Mouse (Mus musculus) kidney, adult 2 months (tissue): Measurements from ENCODE around the gene Zfp771. TPM values are rescaled to one million over a fixed set of nuclear protein-coding genes. Genes with fewer than 3 reads are reported as not detected.
A peak's percentile ranks its signal among the peaks of the same experiment; 100 is the strongest.

Experiments
- DNase-seq: peaks from one replicate; pipeline ENCODE4 v3.0.0; 2021
- H3K27ac ChIP-seq: fragments of 200-500 bp; 2 replicates; pipeline ENCODE4 v1.5.1; 2012; ENCODE audit warnings: low read depth, low read length, control low read depth, inconsistent platforms; ENCODE audit not compliant: insufficient read depth
- H3K27me3 ChIP-seq: fragments of 200-500 bp; replicated peaks from 2 replicates; pipeline ENCODE4 v1.6.1; 2012; ENCODE audit warnings: mild to moderate bottlenecking, moderate library complexity, low read length, inconsistent platforms; ENCODE audit not compliant: control insufficient read depth, insufficient read depth
- H3K36me3 ChIP-seq: fragments of 200-500 bp; 2 replicates; pipeline ENCODE4 v1.6.1; 2012; ENCODE audit warnings: mild to moderate bottlenecking, moderate library complexity, low read length, inconsistent platforms; ENCODE audit not compliant: control insufficient read depth, insufficient read depth
- H3K4me1 ChIP-seq: fragments of 200-500 bp; 2 replicates; pipeline ENCODE4 v1.6.1; 2011; ENCODE audit warnings: low read length; ENCODE audit not compliant: control insufficient read depth, insufficient read depth
- H3K4me3 ChIP-seq: fragments of 200-500 bp; 2 replicates; pipeline ENCODE4 v1.5.1; 2011; ENCODE audit warnings: mild to moderate bottlenecking, low read depth, low read length, control low read depth; ENCODE audit not compliant: insufficient read depth
- CTCF ChIP-seq: fragments of 200-500 bp; conservative IDR thresholded peaks from 2 replicates; pipeline ENCODE4 v1.5.1; 2011; ENCODE audit warnings: low read depth, mild to moderate bottlenecking, control low read depth, low read length, moderate library complexity, mixed read lengths; ENCODE audit not compliant: insufficient read depth, insufficient read length
- POLR2A ChIP-seq: fragments of 200-500 bp; IDR thresholded peaks from one replicate; pipeline ENCODE4 v1.6.1; 2011; ENCODE audit warnings: low read depth, low read length, control low read depth
- WGBS: fragments of 180-500 bp; shearing (Covaris S2); methylation state at CpG from one replicate; pipeline ENCODE4 v1.1.7; 2018; 5-methylcytosine and 5-hydroxymethylcytosine counted together
- polyA plus RNA-seq: library from polyadenylated mRNA; depleted of rRNA; stranded (reverse); fragments of >200 nt; gene quantifications from 2 replicates; pipeline ENCODE4 v1.2.3, GENCODE M21; 2012

The Zfp771 gene
- polyA plus RNA-seq, 1 experiment, result 48.4 TPM

DNA sequence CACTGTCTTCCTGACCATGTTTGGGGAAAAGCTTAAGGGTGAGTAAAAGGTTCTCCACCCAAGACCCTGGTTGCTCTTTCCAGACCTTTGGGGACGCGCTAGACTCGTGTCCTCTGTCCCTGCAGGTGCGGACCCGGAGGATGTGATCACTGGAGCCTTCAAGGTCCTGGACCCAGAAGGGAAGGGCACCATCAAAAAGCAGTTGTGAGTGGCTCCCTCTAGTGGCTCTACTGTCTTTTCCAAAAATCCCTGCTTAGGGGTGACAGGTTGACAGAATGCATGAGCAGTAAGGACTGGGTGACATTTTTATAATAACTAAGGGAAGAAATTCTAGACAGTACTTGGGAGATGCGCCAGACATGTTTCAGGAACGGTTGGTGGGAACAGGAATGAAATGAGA, 30.6 kb upstream of the Zfp771 start:
- no peaks in the 10 kb centered on the region for H3K36me3 ChIP-seq
- WGBS, result 32% methylated on average over 7 of the region's 7 CpGs
- H3K4me3 ChIP-seq, result no peak overlapping the region
- TF ChIP-seq POLR2A, result no peak
- peak; percentile 68 for TF ChIP-seq CTCF
- H3K27me3 ChIP-seq, result no peaks in the 10 kb centered on the region
- no peak overlapping the region for H3K27ac ChIP-seq
- H3K4me1 ChIP-seq, result no peaks in the 10 kb centered on the region; the same call in 1 of the 2 replicates
- peak; percentile 60 for DNase-seq

DNA sequence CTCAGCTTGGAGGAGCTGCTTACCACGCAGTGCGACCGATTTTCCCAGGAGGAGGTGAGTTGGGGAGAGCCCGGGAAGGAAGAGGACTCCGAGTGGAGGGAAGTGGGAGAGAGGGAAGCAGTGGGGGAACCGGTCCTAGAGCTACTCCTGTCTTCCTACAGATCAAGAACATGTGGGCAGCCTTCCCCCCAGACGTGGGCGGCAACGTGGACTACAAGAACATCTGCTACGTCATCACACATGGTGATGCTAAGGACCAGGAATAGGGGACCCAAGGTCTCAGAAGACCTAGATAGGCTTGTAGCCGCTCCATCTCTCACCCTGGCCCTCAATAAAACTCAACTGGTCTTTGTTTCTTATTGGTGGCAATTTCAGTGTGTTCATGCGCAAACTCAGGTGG, 30.1 kb upstream of the Zfp771 start:
- TF ChIP-seq CTCF (no peak), POLR2A (no peak)
- no peak overlapping the region for H3K27ac ChIP-seq
- WGBS, result 67% methylated on average over 12 of the region's 12 CpGs

DNA sequence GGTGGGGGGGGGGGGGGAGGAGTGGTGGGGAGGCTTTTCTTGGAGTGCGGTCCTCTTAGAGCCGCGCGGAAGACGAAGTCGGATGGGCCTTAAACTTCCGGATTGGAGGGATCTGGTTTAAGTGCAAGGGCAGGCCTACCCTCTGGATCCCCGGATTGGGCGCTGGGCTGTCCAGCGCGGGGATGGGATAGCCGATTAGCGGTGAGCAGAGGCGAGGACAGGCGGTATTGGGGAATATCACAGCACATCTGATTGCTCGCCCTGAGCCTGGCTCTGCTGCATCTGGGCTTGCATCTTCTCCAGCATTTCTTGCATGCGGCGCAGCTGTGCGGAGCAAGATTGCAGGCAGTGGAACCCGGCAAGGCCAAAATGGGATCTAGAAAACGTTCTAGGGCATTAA, 29.6 kb upstream of the Zfp771 start:
- no peaks in the 10 kb centered on the region; the same call in 1 of the 2 replicates for H3K4me1 ChIP-seq
- no peak for DNase-seq
- TF ChIP-seq CTCF (no peak), POLR2A (no peak)
- H3K36me3 ChIP-seq, result no peaks in the 10 kb centered on the region
- H3K27me3 ChIP-seq, result no peaks in the 10 kb centered on the region
- peak overlapping the region; percentile 77 for H3K27ac ChIP-seq
- WGBS, result 57% methylated on average over 21 of the region's 21 CpGs
- H3K4me3 ChIP-seq, result peak overlapping the region; percentile 52

More for the DNA sequence above, 30.1 kb upstream of the Zfp771 start:
- H3K27me3 ChIP-seq, result no peaks in the 10 kb centered on the region
- no peak for DNase-seq
- no peaks in the 10 kb centered on the region for H3K36me3 ChIP-seq
- no peak overlapping the region for H3K4me3 ChIP-seq
- H3K4me1 ChIP-seq, result no peaks in the 10 kb centered on the region; the same call in 1 of the 2 replicates

DNA sequence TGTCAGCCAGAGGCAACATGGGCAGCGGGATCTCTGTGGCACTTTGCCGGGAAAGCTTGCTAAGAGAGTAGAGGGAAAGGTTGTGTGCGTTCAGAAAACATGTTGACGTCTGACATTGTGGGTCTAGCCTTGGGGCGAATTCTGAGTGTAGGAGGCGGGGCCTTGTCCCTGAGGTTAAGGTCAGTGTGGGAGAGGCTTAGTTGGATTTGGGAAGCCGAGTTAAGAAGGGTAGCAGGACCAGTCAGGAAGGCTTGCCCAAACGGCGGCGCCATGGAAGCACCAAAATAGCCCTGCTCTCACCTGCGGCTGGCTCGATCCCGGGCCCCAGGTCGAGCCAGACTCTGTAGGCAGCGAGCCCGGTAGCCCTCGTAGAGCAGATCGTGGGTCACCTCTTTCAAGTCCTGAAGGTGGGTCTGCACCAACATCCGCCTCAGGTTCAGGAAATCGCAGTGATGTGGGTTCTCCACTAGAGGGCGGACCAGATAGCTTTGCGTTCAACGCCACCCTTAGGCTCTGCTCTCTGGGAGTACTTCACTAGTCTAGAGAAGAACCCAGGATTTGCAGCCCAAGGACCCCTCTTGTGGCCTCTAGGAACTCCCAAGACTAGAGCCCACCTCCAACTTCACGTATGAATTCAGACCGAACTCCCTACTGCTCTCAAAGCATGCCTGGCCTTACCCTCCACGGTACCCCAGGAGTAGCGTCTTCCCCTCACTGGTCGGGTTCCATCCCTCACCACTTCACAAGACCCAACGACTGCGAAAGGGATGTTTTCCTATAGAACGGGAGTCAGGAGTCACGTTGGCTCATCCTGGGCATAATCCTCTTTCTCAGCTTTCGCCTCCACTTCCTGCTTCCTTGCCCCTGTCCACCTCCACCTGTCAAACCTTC, 28.8 kb upstream of the Zfp771 start:
- WGBS, result 22% methylated on average over 33 of the region's 33 CpGs
- peak overlapping the region; percentile 77 for H3K27ac ChIP-seq
- H3K36me3 ChIP-seq, result no peaks in the 10 kb centered on the region
- TF ChIP-seq POLR2A, result no peak
- TF ChIP-seq CTCF, result peak; percentile 89
- H3K4me3 ChIP-seq, result peak overlapping the region; percentile 52
- no peaks in the 10 kb centered on the region for H3K27me3 ChIP-seq
- no peaks in the 10 kb centered on the region; the same call in 1 of the 2 replicates for H3K4me1 ChIP-seq
- peak; percentile 77 for DNase-seq

DNA sequence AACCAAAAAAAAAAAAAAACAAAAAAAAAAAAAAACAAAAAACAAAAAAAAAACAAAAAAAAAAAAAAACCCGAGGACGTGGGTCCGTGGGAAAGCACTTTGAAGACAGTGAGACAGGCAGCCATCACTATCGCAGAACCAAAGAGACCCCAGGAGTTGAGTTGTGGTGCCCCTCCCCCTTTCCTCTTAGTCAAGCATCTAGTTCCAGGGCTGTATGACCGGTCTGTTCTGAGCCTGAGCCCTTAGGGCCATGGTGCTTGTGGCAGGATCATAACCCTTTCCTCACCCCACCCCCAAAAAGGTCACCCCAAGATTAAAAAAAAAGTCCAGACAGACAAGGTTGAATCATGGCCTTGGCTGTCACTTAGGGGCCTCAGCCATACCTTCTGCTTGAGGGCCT, 27.8 kb upstream of the Zfp771 start:
- Histone ChIP-seq H3K36me3 (no peaks in the 10 kb centered on the region), H3K4me3 (no peak overlapping the region), H3K27ac (no peak overlapping the region), H3K4me1 (no peaks in the 10 kb centered on the region; the same call in 1 of the 2 replicates), H3K27me3 (no peaks in the 10 kb centered on the region)
- no peak for DNase-seq
- TF ChIP-seq POLR2A (no peak), CTCF (no peak)
- 78% methylated on average over 5 of the region's 5 CpGs for WGBS

DNA sequence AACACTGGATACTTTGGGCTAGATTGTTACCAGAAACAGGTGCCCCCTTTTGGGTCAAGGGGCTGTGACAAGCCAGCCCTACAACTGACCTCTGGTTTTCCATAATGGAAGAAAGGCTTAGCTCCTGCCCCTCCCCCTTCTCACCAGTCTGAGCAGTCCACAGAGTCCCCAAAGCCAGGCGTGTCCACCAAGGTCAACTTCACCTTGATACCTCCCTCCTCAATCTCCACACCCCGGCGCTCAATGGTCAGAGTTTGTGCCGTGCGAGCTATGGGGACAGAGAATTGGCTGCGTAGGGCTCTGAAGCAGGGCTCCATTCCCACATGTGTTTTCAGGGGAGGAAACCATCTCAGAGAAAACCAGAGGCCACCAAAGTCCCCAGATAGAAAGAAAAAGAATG, 26.6 kb upstream of the Zfp771 start:
- TF ChIP-seq CTCF, result no peak
- TF ChIP-seq POLR2A, result no peak
- no peak overlapping the region for H3K27ac ChIP-seq
- no peaks in the 10 kb centered on the region for H3K36me3 ChIP-seq
- H3K27me3 ChIP-seq, result no peaks in the 10 kb centered on the region
- no peaks in the 10 kb centered on the region; the same call in 1 of the 2 replicates for H3K4me1 ChIP-seq
- DNase-seq, result no peak
- no peak overlapping the region for H3K4me3 ChIP-seq
- WGBS, result 76% methylated on average over 6 of the region's 6 CpGs

DNA sequence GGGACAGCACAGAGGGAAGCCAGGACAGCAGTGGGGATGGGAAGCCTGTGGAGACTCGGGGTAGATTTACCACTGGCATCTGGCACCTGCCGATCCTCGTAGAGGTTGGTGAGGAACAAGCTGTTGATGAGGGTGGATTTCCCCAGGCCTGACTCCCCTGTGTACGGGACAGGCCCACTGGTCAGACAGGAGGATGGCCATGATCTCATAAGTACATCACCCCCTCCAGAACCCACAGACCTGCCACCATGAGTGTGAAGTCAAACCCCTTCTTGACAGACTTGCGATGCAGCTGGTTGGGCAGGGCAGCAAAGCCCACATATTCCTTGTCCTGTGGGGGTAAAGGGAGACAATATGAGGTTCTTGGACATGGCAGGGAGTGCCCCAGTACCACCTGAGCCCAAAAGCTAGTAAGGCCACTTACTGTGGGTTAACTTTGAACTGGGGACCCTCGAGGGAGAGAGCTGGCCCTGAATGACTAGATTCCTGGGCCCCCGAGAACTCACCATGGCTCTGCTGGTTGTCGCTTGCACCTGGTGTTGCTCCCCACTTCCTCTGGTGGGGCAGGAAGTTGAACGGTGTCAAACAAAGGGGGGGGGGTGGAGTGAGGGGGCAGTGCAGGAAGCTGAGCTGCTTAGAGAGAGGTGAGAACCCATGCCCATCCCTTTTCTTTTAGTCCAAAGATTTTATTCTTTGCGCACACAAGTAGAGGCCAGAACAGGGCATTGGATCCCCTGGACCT, 26.0 kb upstream of the Zfp771 start:
- H3K4me1 ChIP-seq, result no peaks in the 10 kb centered on the region; the same call in 1 of the 2 replicates
- H3K4me3 ChIP-seq, result no peak overlapping the region
- WGBS, result 71% methylated on average over 10 of the region's 10 CpGs
- DNase-seq, result no peak
- no peaks in the 10 kb centered on the region for H3K27me3 ChIP-seq
- no peaks in the 10 kb centered on the region for H3K36me3 ChIP-seq
- no peak for TF ChIP-seq CTCF
- no peak for TF ChIP-seq POLR2A
- no peak overlapping the region for H3K27ac ChIP-seq
